Mouse (Mus musculus) layer of hippocampus, adult 11-12 months (tissue): Measurements from ENCODE around the gene Pds5b.
"Not testable (repeated sequence)": the region's sequence is repeated elsewhere in the genome, so short reads cannot be mapped to it uniquely, and the experiment has no call there.

Source experiments
- DNase-seq: peaks from one replicate; pipeline ENCODE4 v3.0.0; 2022; ENCODE audit warnings: low spot score

Gene Pds5b

GRCm38 (mm10) chr5:150822781-150823180 lies 149.2 kb downstream of the Pds5b start:
- no peak for DNase-seq

GRCm38 (mm10) chr5:150823361-150823760 lies 149.8 kb downstream of the Pds5b start:
- DNase-seq: no peak

GRCm38 (mm10) chr5:150829499-150829898 lies 156.0 kb downstream of the Pds5b start:
- DNase-seq: no peak

GRCm38 (mm10) chr5:150830718-150831117 lies 157.2 kb downstream of the Pds5b start:
- DNase-seq: no peak

GRCm38 (mm10) chr5:150836782-150837181 lies 163.2 kb downstream of the Pds5b start:
- DNase-seq: no peak

- no peak for DNase-seq
Measured at GRCm38 (mm10) chr5:150839688-150840541, 166.4 kb downstream of the Pds5b start.

GRCm38 (mm10) chr5:150840596-150840995 lies 167.1 kb downstream of the Pds5b start:
- DNase-seq: no peak

GRCm38 (mm10) chr5:150845961-150846360 lies 172.4 kb downstream of the Pds5b start:
- no peak for DNase-seq

- DNase-seq: no peak
Measured at GRCm38 (mm10) chr5:150850821-150851220, 177.3 kb downstream of the Pds5b start.

- DNase-seq: not testable (repeated sequence)
Measured at GRCm38 (mm10) chr5:150852097-150852496, 178.6 kb downstream of the Pds5b start.

- DNase-seq: no peak
Measured at GRCm38 (mm10) chr5:150854506-150854905, 181.0 kb downstream of the Pds5b start.

GRCm38 (mm10) chr5:150859642-150860194 lies 186.2 kb downstream of the Pds5b start:
- DNase-seq: peak; percentile 53
